Mouse (Mus musculus): ENCODE measurements at regions not wholly inside any gene's neighbourhood (a gene's known extent, or its start where the extent isn't known, plus 50 kb on each side); places are given as distances from the start of the nearest gene placed in this dataset.

DNA sequence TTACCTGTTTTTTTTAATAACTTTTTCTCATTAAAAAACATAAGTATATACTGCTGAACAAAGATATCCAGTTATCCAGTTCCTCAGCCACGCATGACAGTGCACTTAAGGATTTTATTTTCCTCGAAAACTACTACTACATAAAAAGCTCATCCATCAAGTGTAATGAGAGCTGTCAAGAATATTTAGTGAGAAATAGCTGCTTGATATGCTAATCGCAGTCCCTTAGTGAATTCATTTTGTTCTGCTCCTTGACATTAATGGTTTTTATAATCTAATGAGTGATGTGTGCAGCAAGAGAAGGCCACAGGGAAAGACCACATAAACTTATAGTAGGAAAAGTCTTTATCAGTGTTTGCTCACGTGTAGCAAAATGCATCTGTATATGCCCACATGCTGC lies 754.0 kb upstream of the Slc39a10 start:
- TF ChIP-seq POLR2A (IDR thresholded peaks at IDR 0.05; ENCODE audit: extremely low read depth, insufficient read depth, low read length) (no peak), CTCF (IDR thresholded peaks at IDR 0.05; ENCODE audit: extremely low read depth, insufficient read depth, low read length) (no peak)
